Mouse (Mus musculus) kidney, postnatal 4 days (tissue): ENCODE measurements around the gene Rhob.
"Not testable (repeated sequence)": the region's sequence is repeated elsewhere in the genome, so short reads cannot be mapped to it uniquely, and the experiment has no call there.

Experiments used
- DNase-seq, 2 experiments: peaks; one replicate each; pipeline ENCODE4 v3.0.0; 2021; ENCODE audit warnings: mixed read lengths in 2 of 2

Gene Rhob

GRCm38 (mm10) chr12:8470962-8471361 is 28.8 kb downstream of the Rhob start:
- DNase-seq, result no peak

GRCm38 (mm10) chr12:8469742-8470494 is 29.9 kb downstream of the Rhob start:
- DNase-seq, result no peak

- peak; percentile 54 to 58 for DNase-seq
Measured at GRCm38 (mm10) chr12:8468221-8468865, 31.5 kb downstream of the Rhob start.

GRCm38 (mm10) chr12:8467029-8467924 is 32.5 kb downstream of the Rhob start:
- peak in 1 of 2 experiments; percentile 38 for DNase-seq

- no peak for DNase-seq
Measured at GRCm38 (mm10) chr12:8465680-8466079, 34.1 kb downstream of the Rhob start.

GRCm38 (mm10) chr12:8464961-8465360 is 34.8 kb downstream of the Rhob start:
- no peak for DNase-seq

- DNase-seq, result no peak
Measured at GRCm38 (mm10) chr12:8463599-8464160, 36.1 kb downstream of the Rhob start.

GRCm38 (mm10) chr12:8462533-8462932 is 37.3 kb downstream of the Rhob start:
- no peak for DNase-seq

GRCm38 (mm10) chr12:8461575-8461974 is 38.2 kb downstream of the Rhob start:
- DNase-seq, result not testable (repeated sequence)

- DNase-seq, result no peak
Measured at GRCm38 (mm10) chr12:8458400-8458799, 41.4 kb downstream of the Rhob start.

GRCm38 (mm10) chr12:8457052-8457451 is 42.8 kb downstream of the Rhob start:
- DNase-seq, result no peak

GRCm38 (mm10) chr12:8455046-8455445 is 44.8 kb downstream of the Rhob start:
- no peak for DNase-seq

- no peak for DNase-seq
Measured at GRCm38 (mm10) chr12:8454487-8454886, 45.3 kb downstream of the Rhob start.

- DNase-seq, result peak in 1 of 2 experiments; percentile 26
Measured at GRCm38 (mm10) chr12:8452766-8453621, 46.8 kb downstream of the Rhob start.

- DNase-seq, result peak in 1 of 2 experiments; percentile 17
Measured at GRCm38 (mm10) chr12:8451571-8452485, 48.0 kb downstream of the Rhob start.

GRCm38 (mm10) chr12:8450639-8451038 is 49.2 kb downstream of the Rhob start:
- DNase-seq, result no peak

- no peak for DNase-seq
Measured at GRCm38 (mm10) chr12:8450028-8450427, 49.8 kb downstream of the Rhob start.
